Mouse (Mus musculus) hindbrain, embryonic 10.5 days (tissue): ENCODE results near the gene Gm45261. TPM values are rescaled to one million over a fixed set of nuclear protein-coding genes. Genes with fewer than 3 reads are reported as not detected.

ENCODE experiments used
- DNase-seq: peaks from one replicate; pipeline ENCODE4 v3.0.0-alpha.2; 2017; ENCODE audit warnings: low spot score
- H3K27ac ChIP-seq: fragments of 300-500 bp; sonication (generic); 2 replicates; pipeline ENCODE4 v1.5.1; 2016; ENCODE audit warnings: mild to moderate bottlenecking, moderate library complexity
- H3K27me3 ChIP-seq: fragments of 300-500 bp; sonication (generic); 2 replicates; pipeline ENCODE4 v1.6.1; 2016; ENCODE audit warnings: mild to moderate bottlenecking; ENCODE audit not compliant: poor library complexity, insufficient read depth, severe bottlenecking
- H3K36me3 ChIP-seq: fragments of 300-500 bp; sonication (generic); 2 replicates; pipeline ENCODE4 v1.6.1; 2016; ENCODE audit warnings: mild to moderate bottlenecking, moderate library complexity
- H3K4me1 ChIP-seq: fragments of 300-500 bp; sonication (generic); replicated peaks from 2 replicates; pipeline ENCODE4 v1.6.1; 2016; ENCODE audit warnings: mild to moderate bottlenecking
- H3K4me3 ChIP-seq: fragments of 300-500 bp; sonication (generic); 2 replicates; pipeline ENCODE4 v1.5.1; 2016; ENCODE audit warnings: mild to moderate bottlenecking, moderate library complexity
- H3K9me3 ChIP-seq: fragments of 300-500 bp; sonication (generic); 2 replicates; pipeline ENCODE4 v1.6.1; 2016; ENCODE audit warnings: mild to moderate bottlenecking, moderate library complexity
- WGBS: fragments of 180-500 bp; shearing (Covaris S2); methylation state at CpG from one replicate; pipeline ENCODE4 v1.1.7; 2016; 5-methylcytosine and 5-hydroxymethylcytosine counted together
- polyA plus RNA-seq: library from polyadenylated mRNA; unstranded; fragments of >200 nt; fragmentation: Nextera tagmentation; extraction: Ambion mirVana; gene quantifications from 2 replicates; pipeline ENCODE4 v1.2.1, GENCODE M21; 2016

Gm45261 gene
- polyA plus RNA-seq, 1 experiment from 2014 or later: not detected

- no peak for DNase-seq
- Histone ChIP-seq H3K4me1 (no peaks in the 10 kb centered on the region), H3K27me3 (no peaks in the 10 kb centered on the region), H3K36me3 (no peaks in the 10 kb centered on the region), H3K27ac (no peak overlapping the region), H3K9me3 (no peaks in the 10 kb centered on the region), H3K4me3 (no peak overlapping the region)
- WGBS: 74% methylated on average over 3 of the region's 3 CpGs
These were observed 57.8 kb downstream of the Gm45261 start for GRCm38 (mm10) chr1:80403366-80403893.

GRCm38 (mm10) chr1:80401961-80402360, 59.3 kb downstream of the Gm45261 start:
- no peak overlapping the region for H3K27ac ChIP-seq
- no peaks in the 10 kb centered on the region for H3K9me3 ChIP-seq
- H3K36me3 ChIP-seq: no peaks in the 10 kb centered on the region
- no peaks in the 10 kb centered on the region for H3K4me1 ChIP-seq
- H3K27me3 ChIP-seq: no peaks in the 10 kb centered on the region
- WGBS: 81% methylated on average over 1 of the region's 1 CpGs
- DNase-seq: no peak
- H3K4me3 ChIP-seq: no peak overlapping the region

Other genes with a start within 250 kb of the Gm45261 start
- 0.17 and 0.27 TPM in 2 replicates for gene Fam124b, start 243.0 kb downstream of the Gm45261 start, polyA plus RNA-seq
- 20.2 and 30.7 TPM in 2 replicates for gene Cul3, start 121.0 kb downstream of the Gm45261 start, polyA plus RNA-seq